Mouse (Mus musculus) T-helper 17 cell (primary cell): ENCODE measurements around the gene Plscr3.

Experiments used
- in situ Hi-C, 2 experiments: fragments of 300-600 bp; cut with MboI, MseI; formaldehyde crosslinking; loops; 1 replicate in 1 of 2; 2 replicates in 1 of 2; pipeline ENCODE4 v1.15.1; 2025; ENCODE audit warnings: high pct_unique_total_duplicates in 2 of 2

Plscr3 gene

DNA sequence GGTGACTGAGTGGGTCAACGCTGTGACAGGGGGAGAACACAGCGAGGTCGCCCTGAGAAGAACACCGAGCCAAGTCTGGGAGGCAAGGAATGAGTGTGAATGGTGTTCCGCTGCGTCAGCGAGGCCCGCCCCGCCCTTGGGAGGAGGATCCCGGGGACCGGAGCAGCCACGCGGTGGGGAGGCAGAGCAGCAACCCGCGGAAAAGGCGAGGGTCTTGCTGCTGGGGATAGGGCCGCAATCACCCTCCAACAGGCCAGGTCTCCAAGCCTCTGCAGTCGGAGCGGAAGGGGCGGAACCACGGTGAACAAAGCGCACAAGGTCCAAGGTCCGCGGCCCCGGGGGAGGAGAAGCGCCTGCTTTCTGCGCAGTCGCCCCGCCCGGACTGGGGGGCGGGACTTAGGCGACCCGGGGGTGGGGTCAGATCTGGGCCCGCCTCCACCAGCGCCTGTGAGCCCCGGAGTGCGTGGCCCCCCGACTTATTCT, at the start of gene Plscr3:
TSS of gene Plscr3 (plus strand) at position 179 of the 483 bp plus-strand sequence.
- in situ Hi-C loops = no loop called here

DNA sequence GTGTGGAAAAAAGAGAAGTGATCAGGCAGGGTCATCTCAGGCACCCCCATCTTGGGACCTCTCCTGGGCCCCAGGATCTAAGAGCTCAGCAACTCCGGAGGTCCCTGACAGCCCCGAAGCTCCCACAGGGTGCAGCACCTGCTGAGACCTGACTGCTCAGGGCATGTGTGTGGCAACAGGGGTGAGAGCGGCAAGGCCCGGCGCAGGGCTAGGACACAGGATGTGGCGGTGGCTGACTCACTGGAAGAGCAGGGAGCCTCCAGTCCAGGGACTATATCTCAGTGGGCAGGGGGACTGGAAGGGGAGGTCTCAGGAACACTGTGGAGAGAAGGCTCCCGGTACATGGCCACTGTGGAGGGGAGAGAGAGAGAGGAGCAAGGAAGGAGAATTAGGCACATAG, 48.3 kb upstream of the Plscr3 start:
- in situ Hi-C loops = no loop called here

GRCm38 (mm10) chr11:69799394-69800137, 46.6 kb upstream of the Plscr3 start:
- in situ Hi-C loops = loop anchor here in 1 of 2 experiments (5.0 kb wide), 1 partner anchor 78 kb away; the partner anchor contains the start of gene Tmem95

- in situ Hi-C loops = loop anchor here in 1 of 2 experiments (5.0 kb wide), 1 partner anchor 77 kb away; the partner anchor contains the start of gene Tmem95
These were observed 46.1 kb upstream of the Plscr3 start for GRCm38 (mm10) chr11:69800138-69800391.

GRCm38 (mm10) chr11:69800392-69801197, 45.6 kb upstream of the Plscr3 start:
- in situ Hi-C loops = loop anchor here in 1 of 2 experiments (5.0 kb wide), 1 partner anchor 77 kb away; the partner anchor contains the start of gene Tmem95

GRCm38 (mm10) chr11:69801379-69801977, 44.7 kb upstream of the Plscr3 start, which contains the start of gene Fgf11:
Gene Fgf11 (minus strand): TSS chr11:69801857.
- in situ Hi-C loops = loop anchor here in 1 of 2 experiments (5.0 kb wide), 1 partner anchor 76 kb away; the partner anchor contains the start of gene Tmem95

GRCm38 (mm10) chr11:69802648-69803105, 43.5 kb upstream of the Plscr3 start:
- in situ Hi-C loops = loop anchor here in 1 of 2 experiments (5.0 kb wide), 1 partner anchor 75 kb away; the partner anchor contains the start of gene Tmem95

DNA sequence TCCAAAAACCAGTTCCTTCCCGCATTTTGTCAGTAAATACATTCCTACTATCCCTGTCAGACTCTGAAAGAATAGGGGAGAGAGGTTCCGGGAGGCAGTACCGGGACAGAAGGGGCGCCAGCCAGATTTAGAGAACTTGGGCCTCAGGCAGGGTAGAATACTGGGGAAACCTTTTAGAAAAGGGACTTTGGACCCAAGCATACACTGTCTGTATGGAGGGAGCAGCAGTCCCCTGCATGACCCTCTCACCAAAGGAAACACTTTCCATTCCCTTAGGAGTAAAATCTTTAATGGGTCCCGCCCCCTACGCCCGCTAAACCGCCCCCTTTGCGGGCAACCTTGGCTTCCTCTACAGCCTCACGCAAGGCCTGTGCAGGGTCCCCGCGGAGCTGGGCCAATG, 42.8 kb upstream of the Plscr3 start:
- in situ Hi-C loops = loop anchor here in 1 of 2 experiments (5.0 kb wide), 1 partner anchor 74 kb away; the partner anchor contains the start of gene Tmem95

DNA sequence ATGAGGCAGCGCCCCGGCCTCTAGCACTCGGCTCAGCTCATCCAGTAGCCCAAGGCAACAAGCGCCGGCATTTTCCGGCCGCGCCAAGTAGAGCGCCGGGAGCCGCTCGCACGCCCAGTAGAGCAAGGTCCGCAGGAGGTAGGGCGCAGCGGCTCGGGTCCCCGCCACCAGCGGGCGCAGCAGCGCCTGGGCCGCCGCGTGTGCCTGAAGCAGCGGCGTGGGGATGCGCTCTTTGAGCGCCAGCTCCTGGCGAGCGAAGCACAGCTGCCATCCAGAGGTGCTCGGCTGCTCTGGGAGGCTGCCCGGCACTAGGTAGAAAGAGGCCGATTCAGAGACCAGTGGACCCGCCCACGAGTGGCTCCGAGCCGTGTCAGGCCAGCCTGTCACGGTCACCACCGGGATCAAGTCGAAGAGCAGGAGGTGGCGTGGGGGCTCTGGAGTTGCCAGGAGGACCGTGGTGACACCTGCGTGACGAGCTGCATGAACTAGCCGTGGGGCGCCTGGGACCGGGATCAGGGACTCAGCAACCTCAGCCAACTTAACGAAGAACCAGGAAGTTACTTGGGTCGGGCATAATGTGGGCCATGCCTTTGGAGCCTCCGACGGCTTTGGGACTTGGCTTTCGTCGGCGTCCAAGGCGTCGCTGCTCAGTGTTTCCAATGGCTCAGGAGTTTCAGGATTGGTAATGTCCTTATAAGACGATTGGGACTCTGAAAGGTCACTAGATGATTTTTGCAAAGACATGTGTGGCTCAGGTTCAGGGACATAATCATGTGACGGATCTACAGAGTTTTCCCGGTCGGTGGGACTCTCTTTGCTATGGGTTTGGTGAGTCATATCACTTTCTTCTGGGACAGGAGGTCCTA, 42.2 kb upstream of the Plscr3 start:
- in situ Hi-C loops = loop anchor here in 1 of 2 experiments (5.0 kb wide), 1 partner anchor 73 kb away; the partner anchor contains the start of gene Tmem95

DNA sequence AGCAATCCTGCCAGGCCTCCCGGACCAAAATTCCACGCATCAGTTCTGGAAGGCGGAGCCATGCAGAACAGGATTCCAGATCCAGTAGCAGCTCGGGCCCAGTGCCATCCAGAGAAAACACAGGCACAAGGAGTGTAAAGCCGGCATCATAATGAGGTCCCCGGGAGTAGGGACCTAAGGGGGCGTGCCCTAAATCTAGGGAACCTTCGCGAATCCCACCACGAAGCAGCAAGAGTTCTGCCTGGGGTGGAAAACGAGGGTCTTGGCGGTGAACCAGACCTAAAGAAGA, 41.6 kb upstream of the Plscr3 start:
- in situ Hi-C loops = loop anchor here in 1 of 2 experiments (5.0 kb wide), 1 partner anchor 73 kb away; the partner anchor contains the start of gene Tmem95

GRCm38 (mm10) chr11:69804972-69805909, 40.9 kb upstream of the Plscr3 start, which contains the start of gene Tmem102:
Gene Tmem102 (minus strand): TSS chr11:69805624.
- in situ Hi-C loops = loop anchor here (5.0 kb wide), 1 partner anchor 72 kb away; the partner anchor contains the start of gene Tmem95 (in 2 of the 2)

GRCm38 (mm10) chr11:69806378-69806777, 39.8 kb upstream of the Plscr3 start:
- in situ Hi-C loops = loop anchor here in 1 of 2 experiments (5.0 kb wide), 1 partner anchor 71 kb away; the partner anchor contains the start of gene Tmem95

DNA sequence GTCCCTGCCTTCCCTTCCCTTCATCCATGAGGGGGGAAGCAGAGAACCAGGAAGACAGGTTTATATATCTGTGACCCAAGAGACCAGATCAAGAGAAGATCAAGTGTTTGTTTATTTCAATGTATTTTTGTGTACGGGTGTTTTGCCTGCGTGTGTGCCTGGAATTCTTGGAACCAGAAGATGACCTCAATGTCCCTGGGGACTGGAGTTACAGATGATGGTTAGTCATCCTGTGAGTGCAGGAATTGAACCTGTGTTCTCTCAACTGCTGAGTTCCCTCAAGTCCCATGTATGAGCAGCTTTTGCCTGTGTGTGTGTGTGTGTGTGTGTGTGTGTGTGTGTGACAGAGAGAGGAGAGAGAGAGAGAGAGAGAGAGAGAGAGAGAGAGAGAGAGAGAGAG, 38.5 kb upstream of the Plscr3 start:
- in situ Hi-C loops = loop anchor here in 1 of 2 experiments (5.0 kb wide), 1 partner anchor 70 kb away; the partner anchor contains the start of gene Tmem95

DNA sequence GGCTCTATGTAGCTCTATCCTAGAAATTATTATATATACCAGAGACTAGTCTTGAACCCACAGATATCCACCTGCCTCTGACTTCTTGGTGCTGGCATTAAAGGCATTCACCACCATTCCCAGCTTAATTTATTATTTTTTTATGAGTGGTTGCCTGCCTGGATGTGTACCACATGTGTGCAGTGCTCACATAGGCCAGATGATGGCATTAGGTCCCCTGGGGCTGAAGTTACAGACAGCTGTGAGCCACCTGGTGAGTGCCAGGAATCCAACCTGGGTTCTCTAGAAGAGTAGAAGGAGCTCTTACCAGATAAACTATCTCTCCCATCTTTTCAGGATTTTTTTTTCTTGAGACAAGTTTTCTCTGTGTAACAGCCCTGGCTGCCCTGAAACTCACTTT, 35.9 kb upstream of the Plscr3 start:
- in situ Hi-C loops = no loop called here

- in situ Hi-C loops = no loop called here
These were observed 31.0 kb upstream of the Plscr3 start, which contains the start of gene Gm39566 for GRCm38 (mm10) chr11:69815155-69815554. Gene Gm39566 (minus strand): TSS chr11:69815298.

DNA sequence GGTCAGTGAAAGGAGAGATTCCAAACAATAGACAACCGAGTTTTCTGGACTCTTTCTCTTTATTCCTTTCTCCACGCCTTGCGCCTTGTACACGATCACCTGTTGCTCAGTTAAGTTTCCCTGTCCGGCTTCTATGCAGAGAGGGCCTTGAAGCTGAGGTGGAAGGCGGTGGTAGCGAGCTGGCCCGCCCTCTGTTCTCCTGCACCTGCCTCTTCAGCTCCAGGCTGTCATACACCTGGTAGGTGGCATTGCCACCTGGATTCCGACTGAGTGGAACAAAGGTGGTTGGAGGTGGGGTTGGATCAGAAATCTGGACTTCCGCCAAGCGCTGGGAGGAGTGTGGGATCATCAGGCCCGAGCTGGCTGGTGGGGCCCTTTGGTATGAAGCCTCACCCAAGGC, 29.7 kb upstream of the Plscr3 start:
- in situ Hi-C loops = no loop called here

- in situ Hi-C loops = no loop called here
These were observed 27.8 kb upstream of the Plscr3 start, which contains the start of gene Spem2 for GRCm38 (mm10) chr11:69818365-69818764. Gene Spem2 (minus strand): TSS chr11:69818465.

- in situ Hi-C loops = no loop called here
These were observed 27.3 kb upstream of the Plscr3 start for GRCm38 (mm10) chr11:69818871-69819270.

DNA sequence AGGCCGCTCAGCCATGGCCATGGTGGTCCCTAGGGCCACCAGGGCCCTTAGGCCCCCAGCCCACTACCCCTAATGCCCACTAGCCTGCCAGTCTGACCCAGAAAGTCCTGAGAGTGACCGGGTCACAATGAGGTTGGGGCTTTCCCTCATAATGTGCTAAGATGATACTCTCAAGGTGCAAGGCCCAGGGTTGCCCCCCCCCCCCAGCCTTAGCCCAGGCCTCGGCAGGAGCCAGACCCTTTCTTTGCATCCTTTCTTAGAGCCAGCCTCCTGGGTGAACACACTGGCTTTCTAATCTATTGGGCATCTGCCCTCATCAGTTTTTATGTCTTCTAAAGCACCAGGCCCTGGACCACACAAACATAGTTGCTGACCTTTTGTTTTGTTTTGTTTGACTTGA, 24.1 kb upstream of the Plscr3 start, which contains the start of gene Spem1:
TSS of gene Spem1 (minus strand) at position 101 of the 400 bp plus-strand sequence.
- in situ Hi-C loops = no loop called here
